Mouse (Mus musculus): ENCODE data around the gene Dnajc4.
"Not testable (repeated sequence)": the region's sequence is repeated elsewhere in the genome, so short reads cannot be mapped to it uniquely, and the experiment has no call there.

Dnajc4 gene

DNA sequence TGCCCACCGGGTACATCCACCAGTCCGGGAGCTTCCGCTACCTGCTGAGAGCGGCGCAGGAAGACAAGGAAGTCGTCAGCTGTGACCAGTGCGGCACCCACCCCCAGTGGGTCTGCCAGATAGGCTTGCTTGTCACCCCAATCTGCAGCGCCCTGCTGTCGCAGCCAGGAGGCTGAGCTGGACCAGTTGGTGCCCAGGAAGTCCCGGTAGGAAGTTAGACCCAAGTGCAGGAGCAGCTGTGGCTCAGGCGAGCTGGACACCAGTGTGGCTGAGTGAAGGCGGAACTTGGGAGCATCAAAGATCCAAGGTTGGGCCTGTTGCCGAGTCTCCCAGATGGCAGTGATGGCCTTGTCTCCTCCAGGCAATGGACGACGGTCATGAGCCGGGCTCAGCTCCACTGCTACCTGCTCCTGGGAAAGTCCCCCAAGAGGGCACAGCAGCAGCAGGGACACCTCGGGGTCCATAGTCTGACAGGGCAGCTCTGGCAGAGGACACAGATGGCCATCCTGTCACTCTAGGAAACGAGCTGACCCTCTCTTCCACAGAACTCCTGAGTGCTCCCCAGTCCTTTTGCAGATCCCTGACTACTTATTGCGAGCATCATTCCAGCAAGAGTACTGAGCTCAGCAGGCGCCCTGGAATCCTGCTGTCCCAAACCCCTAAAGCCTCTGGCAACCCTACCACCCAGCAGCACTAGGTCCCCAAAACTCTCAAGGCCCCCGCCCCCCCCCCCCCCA is 3.1 kb upstream of the Dnajc4 start:
- DNase-seq (ENCODE audit: low spot score): no peak

DNA sequence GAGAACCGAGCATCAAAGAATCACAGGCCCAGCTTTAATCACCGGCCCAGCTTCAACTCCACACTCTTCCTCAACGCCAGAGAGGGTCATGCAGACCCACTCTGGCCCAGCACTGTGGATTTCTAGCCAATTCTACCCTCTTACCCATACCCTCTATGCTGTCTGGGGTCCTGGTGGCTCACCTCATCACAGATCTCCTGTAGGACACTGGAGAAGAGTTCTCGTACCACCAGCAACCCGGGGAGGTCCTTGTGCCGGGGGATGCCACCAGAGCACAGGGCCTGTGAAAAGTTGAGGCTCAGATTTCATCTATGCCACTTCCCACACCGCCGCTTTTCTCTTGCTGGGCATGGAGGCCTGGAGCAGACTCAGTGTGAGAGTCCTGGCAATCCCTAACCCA is 2.1 kb upstream of the Dnajc4 start:
- no peak for DNase-seq (ENCODE audit: low spot score)

DNA sequence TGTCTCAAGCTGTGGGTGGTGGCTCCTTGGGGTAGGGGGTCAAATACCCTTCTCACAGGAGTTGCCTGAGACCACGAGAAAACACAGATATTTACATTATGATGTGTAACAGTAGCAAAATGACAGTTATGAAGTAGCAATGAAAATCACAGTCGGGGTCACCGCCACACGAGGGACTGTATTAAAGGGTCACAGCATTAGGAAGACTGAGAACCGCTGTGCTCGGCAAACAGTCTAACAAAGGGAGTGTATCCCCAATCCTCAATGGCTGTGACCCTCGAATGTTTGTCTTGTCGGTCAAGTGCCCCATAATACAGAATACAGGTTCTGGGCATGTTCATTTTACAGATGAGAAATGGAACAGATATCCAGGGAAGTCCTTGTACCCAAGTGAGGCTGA is 1.6 kb upstream of the Dnajc4 start:
- no peak for DNase-seq (ENCODE audit: low spot score)

DNA sequence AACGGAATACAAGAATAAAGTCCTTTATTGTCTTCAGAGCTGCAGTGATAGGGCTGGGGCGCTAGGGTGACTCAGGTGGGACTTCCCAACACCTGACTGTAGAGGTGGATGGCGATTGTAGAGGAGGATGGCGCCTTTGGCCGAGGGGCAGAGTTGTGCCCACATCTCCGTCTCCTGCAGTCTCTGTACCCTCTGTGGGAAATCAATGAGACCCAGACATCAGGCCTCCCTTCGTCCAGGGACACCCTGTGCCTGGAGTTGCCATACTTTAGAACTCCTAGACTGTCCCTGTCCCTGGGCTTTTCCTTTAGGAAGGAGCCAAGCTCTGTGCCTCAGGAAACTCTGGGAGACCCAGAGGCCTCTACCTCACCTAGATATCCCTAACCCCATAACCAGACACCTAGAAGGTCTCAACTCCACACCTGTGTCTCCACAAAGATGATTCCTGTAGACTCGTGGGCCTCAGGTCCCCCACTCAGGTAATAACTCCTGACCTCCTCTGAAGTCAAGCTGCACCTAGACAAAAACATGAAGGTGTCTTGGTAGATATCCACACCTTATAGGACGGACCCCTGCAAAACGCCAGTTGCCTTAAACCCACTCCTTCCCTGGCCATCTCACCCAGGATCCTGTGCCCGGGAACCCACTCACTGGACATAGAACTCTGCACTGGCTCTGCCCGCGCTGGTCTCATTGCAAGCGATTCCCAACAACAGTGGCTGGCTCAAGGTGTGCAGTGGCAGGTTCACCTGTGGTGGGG is 819 bp upstream of the Dnajc4 start:
- no peak for DNase-seq (ENCODE audit: low spot score)

DNA sequence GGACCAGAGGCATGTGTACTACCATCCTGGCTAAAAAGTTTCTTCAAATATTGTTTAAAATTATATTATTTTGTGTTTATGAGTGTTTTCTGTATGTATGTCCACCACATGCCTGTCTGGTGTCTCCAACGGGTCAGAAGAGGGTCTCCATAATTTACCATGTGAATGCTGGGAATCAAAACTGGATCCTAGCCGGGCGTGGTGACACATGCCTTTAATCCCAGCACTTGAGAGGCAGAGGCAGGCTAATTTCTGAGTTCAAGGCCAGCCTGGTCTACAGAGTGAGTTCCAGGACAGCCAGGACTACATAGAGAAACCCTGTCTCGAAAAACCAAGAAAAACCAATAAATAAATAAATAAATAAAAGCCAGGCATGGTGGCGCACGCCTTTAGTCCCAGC is 1.2 kb downstream of the Dnajc4 start:
- not testable (repeated sequence) for DNase-seq (ENCODE audit: low spot score)

DNA sequence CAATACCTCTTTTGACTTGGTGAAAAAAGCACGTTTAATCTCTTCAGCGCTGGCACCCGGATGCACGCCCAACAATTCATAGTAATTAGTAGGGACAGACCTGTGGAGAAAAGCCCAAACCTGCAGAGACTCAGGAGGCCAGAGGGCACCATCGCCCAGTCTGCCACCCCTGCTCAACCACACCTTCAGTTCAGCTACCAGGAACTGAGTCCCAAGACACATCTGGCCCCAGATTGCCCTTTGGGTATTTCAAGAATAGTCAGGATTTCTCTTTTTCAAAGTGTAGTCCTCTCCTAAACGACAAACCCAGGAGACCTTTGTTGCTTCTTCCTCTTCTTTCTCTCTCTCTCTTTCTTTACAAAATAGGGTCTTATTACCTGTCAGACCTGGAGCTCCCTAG is 1.7 kb downstream of the Dnajc4 start:
- no peak for DNase-seq (ENCODE audit: low spot score)

DNA sequence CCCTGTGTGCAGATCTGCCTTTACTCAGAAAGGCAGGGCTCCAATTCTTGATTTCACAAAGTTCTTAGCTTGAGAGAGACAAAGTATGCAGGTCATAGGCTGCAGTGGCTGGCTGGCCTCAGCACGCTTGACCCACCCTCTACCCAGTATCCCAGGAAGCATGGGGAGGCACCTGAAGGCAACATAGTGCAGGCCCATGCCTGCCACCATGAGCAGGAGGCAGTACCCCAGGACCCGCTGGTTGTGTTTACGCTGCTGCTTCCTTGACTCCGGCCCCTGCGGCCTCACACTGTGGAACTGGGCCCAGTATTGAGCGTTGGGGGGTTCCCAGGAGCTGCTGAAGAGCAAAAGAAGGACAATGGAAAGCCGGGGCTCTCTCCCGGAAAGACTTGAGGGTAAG is 3.1 kb downstream of the Dnajc4 start:
- DNase-seq (ENCODE audit: low spot score): no peak

DNA sequence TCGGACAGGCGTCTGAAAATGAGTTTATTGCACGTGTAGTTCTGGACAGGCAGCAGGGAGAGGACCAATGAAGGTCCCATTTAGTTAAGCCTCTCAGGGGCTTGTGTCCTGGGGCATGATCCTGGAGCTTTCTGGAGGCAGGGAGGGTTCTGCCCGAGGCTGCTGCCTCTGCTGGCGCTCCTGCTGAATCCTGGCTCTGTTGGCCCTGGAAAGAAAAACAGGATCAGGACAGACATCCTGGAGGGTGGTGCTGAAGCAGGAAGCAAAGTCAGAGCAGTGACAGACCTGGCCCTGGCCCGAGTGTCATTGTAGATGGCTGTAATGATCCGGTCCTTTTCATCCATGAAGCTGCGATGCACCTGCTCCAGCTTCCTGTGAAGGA is 4.5 kb downstream of the Dnajc4 start:
- DNase-seq (ENCODE audit: low spot score): no peak

DNA sequence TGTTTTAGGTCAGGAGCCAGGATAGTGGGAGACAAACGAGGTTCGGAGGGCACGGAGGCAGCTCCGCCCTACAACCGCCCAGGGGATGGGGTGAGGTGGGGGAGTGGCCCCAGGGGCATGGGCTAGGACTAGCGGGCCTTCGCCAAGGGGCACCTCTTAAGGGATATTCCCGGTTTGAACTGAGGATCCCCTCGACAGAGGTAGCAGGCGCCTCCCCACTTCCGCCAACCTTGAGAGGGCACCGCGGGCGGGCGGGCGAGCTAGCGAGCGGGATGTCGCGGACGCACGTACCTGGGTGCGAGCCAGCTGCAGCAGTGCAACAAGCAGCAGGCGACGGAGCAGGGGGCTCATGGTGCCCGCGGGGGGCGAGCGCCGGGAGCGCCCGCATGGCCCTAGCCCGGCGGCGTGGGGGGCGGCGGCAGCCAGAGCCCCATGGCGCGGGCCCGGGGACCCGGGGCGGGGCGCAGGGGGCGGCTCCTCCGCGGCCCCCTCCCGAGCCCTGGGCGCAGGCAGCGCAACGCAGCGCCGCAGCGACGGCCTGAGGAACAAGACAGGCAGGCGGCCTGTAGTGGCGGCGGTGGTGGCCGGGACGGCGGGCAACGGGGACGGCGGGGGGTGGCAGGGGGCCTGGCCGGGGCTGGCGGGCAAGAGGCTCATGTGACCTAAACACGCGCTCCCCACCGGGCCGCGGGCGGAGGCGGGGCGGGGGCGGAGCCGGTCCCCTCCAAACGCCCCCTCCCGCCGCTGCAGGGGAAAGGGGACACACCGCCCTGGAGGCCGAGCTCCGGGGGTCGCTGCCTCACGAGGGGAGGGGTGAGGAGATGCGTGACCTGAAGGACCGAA is 5.1 kb downstream of the Dnajc4 start, which contains the start of gene Vegfb:
Gene Vegfb (minus strand): TSS at position 591 of the 843 bp plus-strand sequence.
- no peak for DNase-seq (ENCODE audit: low spot score)

DNA sequence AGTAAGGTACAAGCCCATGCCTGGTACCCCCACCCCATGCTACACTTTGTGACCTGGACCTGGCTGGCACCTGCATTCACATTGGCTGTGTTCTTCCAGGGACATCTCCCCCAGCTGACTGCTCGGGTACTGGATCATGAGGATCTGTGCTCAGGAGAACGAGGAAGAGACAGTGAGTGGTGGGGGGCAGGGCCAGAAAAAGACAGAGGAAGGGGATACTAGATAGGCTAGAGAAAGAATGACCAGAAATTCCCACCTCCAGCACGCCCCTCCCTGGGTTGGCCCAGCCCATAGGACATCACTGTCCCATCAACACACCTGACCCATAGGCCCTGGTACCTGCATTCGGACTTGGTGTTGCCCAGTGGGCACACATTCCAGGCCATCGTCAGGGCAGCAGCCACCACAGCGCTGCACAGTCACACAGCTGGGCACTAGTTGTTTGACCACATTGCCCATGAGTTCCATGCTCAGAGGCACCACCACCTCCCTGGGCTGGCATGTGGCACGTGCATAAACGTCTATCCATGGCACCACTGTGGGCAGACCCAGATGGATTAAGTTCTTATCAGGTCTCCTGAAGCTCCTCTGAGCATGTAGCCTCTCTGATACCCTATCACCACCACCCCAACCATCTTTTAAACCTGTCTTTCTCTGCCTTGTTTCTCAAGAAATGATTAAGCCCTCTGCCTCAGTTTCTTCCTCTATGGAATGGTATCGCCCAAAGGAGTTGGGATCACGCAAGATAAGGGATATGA is 6.2 kb downstream of the Dnajc4 start:
- no peak for DNase-seq (ENCODE audit: low spot score)

DNA sequence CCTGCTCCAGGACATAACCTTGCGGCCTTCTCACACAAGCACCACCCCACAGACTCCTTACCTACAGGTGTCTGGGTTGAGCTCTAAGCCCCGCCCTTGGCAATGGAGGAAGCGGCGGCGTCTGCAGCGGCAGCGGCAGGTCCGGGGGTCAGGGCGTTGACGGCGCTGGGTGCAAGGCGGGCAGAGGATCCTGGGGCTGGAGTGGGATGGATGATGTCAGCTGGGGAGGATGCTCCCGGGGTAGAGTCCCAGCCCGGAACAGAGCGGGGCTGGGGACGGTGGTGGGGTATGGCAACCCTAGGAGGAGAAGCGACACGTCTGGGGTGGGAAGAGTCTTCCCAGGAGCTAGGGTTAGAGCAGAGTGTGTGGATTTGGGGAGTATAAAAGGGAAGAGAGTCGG is 7.1 kb downstream of the Dnajc4 start:
- no peak for DNase-seq (ENCODE audit: low spot score)

DNA sequence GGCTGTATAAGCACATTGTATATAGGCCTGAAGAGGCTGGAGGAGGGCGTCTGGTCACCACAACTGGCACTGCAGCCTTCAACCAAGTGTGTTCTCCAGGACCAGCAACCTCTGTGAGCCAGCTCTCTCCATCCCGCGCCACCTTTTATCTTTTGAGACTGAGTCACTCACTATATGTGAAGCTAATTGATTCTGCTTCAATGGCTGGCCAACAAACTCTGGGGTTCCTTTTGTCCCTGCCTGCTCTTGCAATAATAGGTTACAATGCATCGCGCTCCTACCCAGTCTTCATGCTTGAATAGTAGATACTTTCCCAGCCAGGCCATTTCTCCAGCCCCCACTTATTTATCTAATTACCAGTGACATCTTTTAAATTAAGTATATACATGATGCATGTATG is 8.8 kb downstream of the Dnajc4 start:
- DNase-seq (ENCODE audit: low spot score): no peak

DNA sequence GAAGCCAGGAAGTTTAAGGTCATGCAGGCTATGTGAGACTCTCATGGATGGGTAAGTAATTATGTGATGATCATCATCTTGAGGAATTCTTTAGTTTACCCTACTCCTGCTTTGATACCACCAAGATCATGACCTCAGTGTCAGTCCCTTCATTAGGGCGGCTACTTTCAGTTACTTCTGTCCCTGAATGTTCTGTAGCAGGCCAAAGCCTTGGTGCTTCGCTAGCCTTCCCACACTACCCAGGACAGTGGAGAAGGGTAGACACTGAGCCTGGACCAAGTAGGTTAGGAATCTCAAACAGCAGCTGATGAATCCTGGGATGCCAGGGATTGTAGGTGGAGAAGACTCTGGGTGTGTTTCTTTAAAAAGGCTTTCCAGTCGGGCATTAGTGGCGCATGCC is 10.9 kb downstream of the Dnajc4 start:
- DNase-seq (ENCODE audit: low spot score): no peak

DNA sequence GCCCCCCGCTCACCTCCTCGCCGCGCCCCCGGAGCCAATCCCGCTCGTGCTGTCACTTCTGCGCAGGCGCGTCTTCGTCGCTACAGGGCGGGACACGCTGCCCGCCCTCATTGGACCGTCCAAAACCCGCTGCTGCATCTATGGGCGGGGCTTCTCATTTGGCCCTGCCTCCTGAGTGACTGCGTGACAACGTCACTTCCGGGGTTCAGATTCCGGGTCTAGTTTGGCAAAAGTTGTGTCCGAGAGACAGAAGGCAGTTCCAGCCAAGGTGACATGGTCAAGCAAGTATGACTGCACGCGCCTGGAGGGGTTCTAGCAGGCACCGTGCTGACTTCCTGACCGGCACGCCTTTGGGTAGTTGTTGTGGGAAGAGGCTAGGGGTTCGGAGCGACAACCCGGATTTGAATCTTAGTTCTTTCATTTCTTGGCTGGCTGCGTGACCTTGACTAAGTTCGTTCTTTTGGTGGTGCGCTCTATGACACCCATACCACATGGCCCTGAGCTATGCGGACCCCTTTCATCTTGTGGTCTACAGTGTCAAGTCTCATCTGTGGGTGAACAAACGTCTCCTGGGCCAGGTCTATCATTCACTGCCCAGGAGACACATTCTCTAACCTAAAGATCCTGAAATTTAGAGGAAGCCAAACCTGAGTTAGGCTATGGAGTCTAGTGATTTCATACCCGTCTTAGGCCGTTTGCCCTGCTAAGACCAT is 11.8 kb downstream of the Dnajc4 start, which contains the start of gene Fkbp2:
Gene Fkbp2 (minus strand): TSS at position 121 of the 713 bp plus-strand sequence.
- DNase-seq (ENCODE audit: low spot score): peak; percentile 98

DNA sequence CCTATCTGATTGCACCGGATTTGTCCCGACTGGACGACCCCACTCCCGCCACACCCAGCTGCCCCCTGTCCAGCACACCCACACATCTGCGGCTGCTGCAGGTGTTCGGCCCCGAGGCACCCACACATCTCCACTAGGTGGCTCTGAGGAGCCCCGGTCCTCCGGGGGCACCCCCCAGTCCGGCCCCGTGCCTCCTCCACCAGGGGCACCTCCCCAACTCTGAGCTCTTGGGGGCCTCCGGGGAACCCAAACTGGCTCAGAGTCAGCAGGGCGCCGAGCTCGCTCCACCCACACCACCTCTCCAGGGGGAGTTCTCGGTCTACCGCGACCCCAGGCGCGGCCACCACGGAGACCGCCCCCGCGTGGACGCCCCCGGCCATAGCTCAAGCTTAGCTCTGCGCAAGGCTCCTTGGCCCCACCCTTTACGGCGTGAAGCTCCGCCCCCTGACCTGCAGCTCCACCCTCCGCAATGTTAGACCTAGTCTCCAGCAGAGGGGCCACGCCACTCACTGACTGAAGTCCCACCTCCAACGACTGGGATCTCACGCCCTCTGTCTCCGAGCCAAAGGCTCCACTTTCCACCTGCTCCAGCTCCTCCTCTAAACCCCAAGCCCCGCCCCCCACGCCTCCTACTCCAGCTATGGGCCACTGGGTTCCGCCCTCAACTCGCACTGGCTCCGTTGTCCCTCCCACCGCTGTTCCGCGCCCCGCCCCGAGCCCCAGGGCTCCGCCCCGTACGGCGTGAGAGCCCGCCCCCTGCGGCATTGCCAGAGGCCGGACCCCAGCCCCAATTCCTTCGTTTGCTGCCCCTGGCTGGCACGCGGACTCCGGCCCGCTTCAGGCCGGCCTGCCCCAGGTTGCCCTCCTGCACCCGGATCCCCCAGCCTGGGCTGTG is 12.6 kb downstream of the Dnajc4 start:
- DNase-seq (ENCODE audit: low spot score): peak; percentile 99

DNA sequence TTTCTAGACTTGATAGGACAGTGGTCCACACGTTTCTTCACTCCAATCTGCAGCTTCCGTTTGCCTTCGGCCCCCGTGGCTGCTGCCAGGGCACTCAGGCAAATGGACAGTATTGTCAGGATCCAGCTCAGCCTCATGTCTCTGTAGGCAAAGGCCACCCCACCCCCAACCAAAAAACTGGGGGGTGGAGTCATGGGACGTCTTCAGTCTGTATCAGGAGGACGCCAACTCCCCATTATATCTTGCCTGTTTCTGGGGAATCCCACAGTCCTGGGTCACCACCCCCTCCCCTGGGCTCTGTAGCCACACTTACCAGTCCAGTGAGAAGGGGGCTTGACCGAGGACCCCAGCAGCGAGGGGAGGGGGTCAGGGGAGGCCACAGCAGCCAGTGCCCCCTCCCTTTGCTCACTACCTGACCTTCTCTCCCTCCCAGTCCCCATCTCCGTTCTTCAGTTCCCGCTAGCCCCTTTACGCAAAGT is 13.3 kb downstream of the Dnajc4 start:
- DNase-seq (ENCODE audit: low spot score): no peak

DNA sequence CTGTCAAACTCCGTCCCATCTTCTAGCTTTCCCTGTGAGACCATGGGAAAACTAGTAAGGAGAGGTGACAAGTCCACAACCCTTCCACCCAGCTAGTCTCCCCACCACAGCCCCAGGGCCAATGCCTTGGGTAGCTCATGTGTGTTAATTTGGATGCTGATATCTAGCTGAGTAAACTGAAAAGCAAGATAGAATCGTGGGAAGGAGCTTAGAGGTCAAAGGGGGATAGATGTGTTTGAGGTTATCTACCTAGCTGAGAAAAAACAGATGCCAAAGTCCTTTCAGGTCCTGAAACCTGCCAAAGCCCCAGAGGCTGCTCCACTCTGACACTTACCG is 13.8 kb downstream of the Dnajc4 start:
- no peak for DNase-seq (ENCODE audit: low spot score)

DNA sequence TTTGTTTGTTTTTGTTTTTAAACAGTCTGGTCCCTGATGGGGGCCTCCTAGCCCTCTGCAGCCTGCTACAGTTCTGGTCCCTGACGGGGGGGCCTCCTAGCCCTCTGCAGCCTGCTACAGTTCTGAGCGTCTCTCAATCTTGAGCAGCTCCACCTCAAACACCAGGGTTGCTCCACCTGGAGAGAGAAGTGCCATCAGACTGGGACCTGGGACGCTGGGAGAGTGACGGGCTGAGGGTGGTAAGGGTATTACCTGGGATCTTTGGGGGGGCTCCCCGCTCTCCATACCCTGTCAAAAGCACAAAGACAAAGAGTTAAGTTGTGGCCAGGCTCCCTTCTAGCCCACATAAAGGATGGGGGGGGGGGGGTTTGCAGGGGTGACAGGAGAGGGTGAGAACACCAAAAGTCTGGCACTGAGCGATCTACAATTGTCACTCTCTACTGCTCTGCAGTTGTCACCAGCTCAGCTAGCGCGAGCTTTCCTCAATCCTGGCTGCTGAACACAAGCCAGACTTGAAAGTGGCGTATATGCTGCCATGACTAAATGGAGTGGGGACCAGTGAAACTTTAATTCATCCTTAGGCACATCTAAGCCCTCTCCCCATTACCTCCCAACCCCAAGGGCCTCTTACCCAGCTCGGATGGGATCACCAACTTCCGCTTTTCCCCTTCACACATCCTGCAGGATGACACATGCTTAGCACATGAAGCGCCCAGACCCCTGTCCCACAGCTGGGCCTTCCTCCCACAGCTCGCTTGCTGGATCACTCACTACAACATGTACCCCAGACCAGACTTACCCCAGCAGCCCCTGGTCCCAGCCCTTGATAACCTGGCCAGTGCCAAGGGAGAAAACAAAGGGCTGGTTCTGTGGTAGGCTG is 14.4 kb downstream of the Dnajc4 start:
- no peak for DNase-seq (ENCODE audit: low spot score)

Measured in ovary, adult 18-20 months (tissue).